Mouse (Mus musculus) cerebellum, adult 2 months (tissue): Measurements from ENCODE around the gene Zfp362.

Experiments used
- CTCF ChIP-seq: fragments of 200-500 bp; IDR thresholded peaks from 2 replicates; pipeline ENCODE4 v1.5.1; 2011; ENCODE audit warnings: low read depth, mild to moderate bottlenecking, control low read depth, low read length, moderate library complexity, borderline replicate concordance; ENCODE audit not compliant: insufficient read depth
- POLR2A ChIP-seq: fragments of 200-500 bp; IDR thresholded peaks from 2 replicates; pipeline ENCODE4 v1.6.1; 2011; ENCODE audit warnings: low read length, control low read depth, borderline replicate concordance; ENCODE audit not compliant: insufficient read depth

GRCm38 (mm10) chr4:128849686-128850085, 43.8 kb upstream of the Zfp362 start:
- no peak for TF ChIP-seq POLR2A
- no peak for TF ChIP-seq CTCF
